Mouse (Mus musculus) limb, embryonic 15.5 days (tissue): ENCODE data around the gene Ildr1. TPM values are rescaled to one million over a fixed set of nuclear protein-coding genes. Genes with fewer than 3 reads are reported as not detected.
A peak's percentile ranks its signal among the peaks of the same experiment; 100 is the strongest.

Source experiments
- ATAC-seq: fragments of 200-750 bp; cut with Nextera tagmentation; 2 replicates; pipeline ENCODE4 v1.8.0; 2017; ENCODE audit warnings: low read depth, moderate TSS enrichment; ENCODE audit not compliant: insufficient number of reproducible peaks, low FRiP score, low TSS enrichment
- H3K27ac ChIP-seq: fragments of 300-500 bp; sonication (generic); 2 replicates; pipeline ENCODE4 v1.5.1; 2015; ENCODE audit warnings: moderate library complexity, mild to moderate bottlenecking, inconsistent platforms
- H3K27me3 ChIP-seq: fragments of 300-500 bp; sonication (generic); 2 replicates; pipeline ENCODE4 v1.6.1; 2015; ENCODE audit warnings: inconsistent platforms
- H3K36me3 ChIP-seq: fragments of 300-500 bp; sonication (generic); 2 replicates; pipeline ENCODE4 v1.6.1; 2015; ENCODE audit warnings: inconsistent platforms
- H3K4me1 ChIP-seq: fragments of 300-500 bp; sonication (generic); 2 replicates; pipeline ENCODE4 v1.6.1; 2015; ENCODE audit warnings: inconsistent platforms
- H3K4me2 ChIP-seq: fragments of 300-500 bp; sonication (generic); 2 replicates; pipeline ENCODE4 v1.6.1; 2015; ENCODE audit warnings: mild to moderate bottlenecking, inconsistent platforms
- H3K4me3 ChIP-seq: fragments of 300-500 bp; sonication (generic); 2 replicates; pipeline ENCODE4 v1.5.1; 2015; ENCODE audit warnings: mild to moderate bottlenecking, inconsistent platforms
- H3K9ac ChIP-seq: fragments of 300-500 bp; sonication (generic); 2 replicates; pipeline ENCODE4 v1.6.1; 2015; ENCODE audit warnings: inconsistent platforms
- H3K9me3 ChIP-seq: fragments of 300-500 bp; sonication (generic); 2 replicates; pipeline ENCODE4 v1.6.1; 2016; ENCODE audit warnings: inconsistent platforms
- WGBS: fragments of 180-500 bp; shearing (Covaris S2); methylation state at CpG from one replicate; pipeline ENCODE4 v1.1.7; 2015; 5-methylcytosine and 5-hydroxymethylcytosine counted together
- polyA plus RNA-seq: library from polyadenylated mRNA; unstranded; fragments of >200 nt; fragmentation: Nextera tagmentation; extraction: Ambion mirVana; gene quantifications from 2 replicates; pipeline ENCODE4 v1.2.1, GENCODE M21; 2015

The Ildr1 gene
- 1.8 and 2.1 TPM in 2 replicates for polyA plus RNA-seq

- peaks cover 15% of the 10 kb centered on the region for H3K4me1 ChIP-seq
- ATAC-seq = no peak
- H3K4me3 ChIP-seq = peak within 1 kb of the TSS; percentile 42
- H3K27ac ChIP-seq = no peak within 1 kb of the TSS
- 2% methylated on average over 40 of the region's 40 CpGs for WGBS
- H3K27me3 ChIP-seq = peaks cover 16% of the 10 kb centered on the region
- H3K4me2 ChIP-seq = peak within 1 kb of the TSS; percentile 75
- no peaks in the 10 kb centered on the region for H3K36me3 ChIP-seq
- H3K9ac ChIP-seq = no peak within 1 kb of the TSS
- no peaks in the 10 kb centered on the region for H3K9me3 ChIP-seq
Measured at GRCm38 (mm10) chr16:36693818-36694413, at the start of gene Ildr1. Gene Ildr1 (plus strand): TSS chr16:36693978.

DNA sequence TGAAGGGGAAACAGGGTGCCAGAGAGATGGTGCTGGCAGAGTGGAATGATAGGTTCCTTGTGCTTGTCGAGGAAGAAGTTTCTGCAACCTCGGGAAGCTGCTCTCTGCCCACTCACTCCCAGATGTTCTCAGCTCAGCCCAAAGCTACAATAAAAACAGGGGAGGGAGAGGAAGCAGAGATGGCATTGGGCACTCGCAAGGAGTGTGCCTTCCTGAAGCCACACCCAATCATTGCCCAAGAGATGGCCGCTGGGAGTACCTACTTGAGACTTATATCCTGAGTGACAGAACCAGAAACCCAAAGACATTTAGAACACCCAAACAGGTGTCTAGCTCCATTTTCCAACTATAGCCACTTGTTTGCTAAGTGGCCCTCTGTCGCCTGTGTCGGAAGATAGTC lies 48.7 kb upstream of the Ildr1 start:
- WGBS = 77% methylated on average over 6 of the region's 6 CpGs
- H3K27ac ChIP-seq = no peak overlapping the region
- no peaks in the 10 kb centered on the region for H3K4me1 ChIP-seq
- H3K27me3 ChIP-seq = no peaks in the 10 kb centered on the region
- no peak overlapping the region for H3K4me2 ChIP-seq
- H3K36me3 ChIP-seq = no peaks in the 10 kb centered on the region
- H3K4me3 ChIP-seq = no peak overlapping the region
- H3K9me3 ChIP-seq = no peaks in the 10 kb centered on the region
- no peak for ATAC-seq
- no peak overlapping the region for H3K9ac ChIP-seq

DNA sequence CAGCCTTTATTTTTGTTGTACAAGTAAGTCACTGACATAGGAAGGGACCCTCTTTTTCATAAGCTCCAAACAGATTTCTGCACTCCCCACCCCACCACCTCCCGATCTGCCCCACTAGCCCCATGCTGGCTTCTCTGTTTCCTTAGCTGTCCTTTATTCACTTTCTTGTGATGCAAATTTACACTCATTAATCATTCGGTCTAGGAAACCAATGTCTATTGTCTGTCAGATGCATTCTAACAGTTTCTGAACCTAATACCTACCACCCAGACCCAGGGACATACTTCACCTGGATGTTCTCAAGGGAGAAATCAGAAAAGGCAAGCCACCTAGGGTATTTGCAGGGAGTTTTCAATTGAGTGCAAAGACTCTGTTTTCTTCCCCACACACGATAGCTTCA lies 44.5 kb upstream of the Ildr1 start:
- no peaks in the 10 kb centered on the region for H3K9me3 ChIP-seq
- 41% methylated on average over 3 of the region's 3 CpGs for WGBS
- no peaks in the 10 kb centered on the region for H3K27me3 ChIP-seq
- no peak overlapping the region for H3K27ac ChIP-seq
- no peaks in the 10 kb centered on the region for H3K36me3 ChIP-seq
- no peak overlapping the region for H3K4me2 ChIP-seq
- H3K4me1 ChIP-seq = no peaks in the 10 kb centered on the region
- no peak overlapping the region for H3K4me3 ChIP-seq
- H3K9ac ChIP-seq = no peak overlapping the region
- no peak for ATAC-seq

DNA sequence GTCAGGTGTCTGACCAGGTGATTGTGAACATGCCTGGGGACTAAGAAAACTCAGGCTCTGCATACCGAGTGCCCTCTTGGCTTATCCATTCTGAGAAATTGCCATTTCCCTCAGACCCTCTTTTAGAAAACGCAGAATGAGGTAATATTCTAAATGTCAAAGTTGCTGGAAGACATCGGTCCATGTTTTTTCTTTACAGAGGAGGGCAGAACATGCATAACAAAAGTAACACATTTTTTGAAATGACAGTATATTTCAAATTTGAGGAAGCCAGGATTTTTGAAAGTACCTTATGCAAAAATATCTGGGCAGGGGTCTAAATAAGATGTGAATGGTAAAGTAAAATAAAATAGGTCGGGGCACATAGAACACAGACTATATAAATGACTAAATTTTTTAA lies 43.3 kb upstream of the Ildr1 start:
- Histone ChIP-seq H3K27me3 (no peaks in the 10 kb centered on the region), H3K4me3 (no peak overlapping the region), H3K4me1 (no peaks in the 10 kb centered on the region), H3K9me3 (no peaks in the 10 kb centered on the region), H3K4me2 (no peak overlapping the region), H3K27ac (no peak overlapping the region), H3K36me3 (no peaks in the 10 kb centered on the region), H3K9ac (no peak overlapping the region)
- ATAC-seq = no peak
- 83% methylated on average over 4 of the region's 4 CpGs for WGBS

- no peaks in the 10 kb centered on the region for H3K4me1 ChIP-seq
- H3K36me3 ChIP-seq = no peaks in the 10 kb centered on the region
- WGBS = 69% methylated on average over 6 of the region's 6 CpGs
- H3K9ac ChIP-seq = no peak overlapping the region
- H3K27ac ChIP-seq = no peak overlapping the region
- H3K4me3 ChIP-seq = no peak overlapping the region
- no peaks in the 10 kb centered on the region for H3K9me3 ChIP-seq
- H3K27me3 ChIP-seq = no peaks in the 10 kb centered on the region
- H3K4me2 ChIP-seq = no peak overlapping the region
- ATAC-seq = no peak
Measured at GRCm38 (mm10) chr16:36651174-36651766, 42.5 kb upstream of the Ildr1 start.

GRCm38 (mm10) chr16:36655199-36655598 lies 38.6 kb upstream of the Ildr1 start:
- no peak for ATAC-seq
- no peak overlapping the region for H3K4me2 ChIP-seq
- H3K9me3 ChIP-seq = no peaks in the 10 kb centered on the region
- H3K27ac ChIP-seq = no peak overlapping the region
- no peaks in the 10 kb centered on the region for H3K4me1 ChIP-seq
- no peaks in the 10 kb centered on the region for H3K27me3 ChIP-seq
- WGBS = 95% methylated on average over 1 of the region's 1 CpGs
- no peak overlapping the region for H3K4me3 ChIP-seq
- no peaks in the 10 kb centered on the region for H3K36me3 ChIP-seq
- no peak overlapping the region for H3K9ac ChIP-seq

DNA sequence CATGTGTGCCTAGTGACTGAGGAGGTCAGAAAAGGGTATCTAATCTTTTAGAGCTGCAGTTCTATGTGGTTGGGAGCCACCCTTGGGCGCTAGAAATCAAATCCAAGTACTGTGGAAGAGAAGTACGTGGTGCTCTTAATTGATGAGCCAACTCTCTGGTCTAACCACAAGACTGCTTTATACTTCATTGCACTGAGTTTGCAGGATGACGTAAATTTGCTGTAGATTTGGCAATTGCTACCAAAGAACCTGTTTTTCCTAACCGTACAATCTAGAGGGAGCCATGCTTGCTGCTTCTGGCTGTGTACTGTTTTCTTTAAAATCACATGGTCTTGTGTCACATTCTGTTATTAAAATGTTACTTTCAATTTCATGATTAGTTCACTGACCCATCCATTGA lies 37.9 kb upstream of the Ildr1 start:
- ATAC-seq = no peak
- Histone ChIP-seq H3K4me3 (no peak overlapping the region), H3K36me3 (no peaks in the 10 kb centered on the region), H3K9me3 (no peaks in the 10 kb centered on the region), H3K27ac (no peak overlapping the region), H3K4me1 (no peaks in the 10 kb centered on the region), H3K27me3 (no peaks in the 10 kb centered on the region), H3K4me2 (no peak overlapping the region), H3K9ac (no peak overlapping the region)
- 65% methylated on average over 4 of the region's 4 CpGs for WGBS

GRCm38 (mm10) chr16:36661330-36661729 lies 32.4 kb upstream of the Ildr1 start:
- Histone ChIP-seq H3K4me2 (no peak overlapping the region), H3K4me1 (no peaks in the 10 kb centered on the region), H3K4me3 (no peak overlapping the region), H3K27ac (no peak overlapping the region), H3K9me3 (no peaks in the 10 kb centered on the region), H3K36me3 (no peaks in the 10 kb centered on the region), H3K27me3 (no peaks in the 10 kb centered on the region), H3K9ac (no peak overlapping the region)
- WGBS = 81% methylated on average over 10 of the region's 10 CpGs
- ATAC-seq = no peak

DNA sequence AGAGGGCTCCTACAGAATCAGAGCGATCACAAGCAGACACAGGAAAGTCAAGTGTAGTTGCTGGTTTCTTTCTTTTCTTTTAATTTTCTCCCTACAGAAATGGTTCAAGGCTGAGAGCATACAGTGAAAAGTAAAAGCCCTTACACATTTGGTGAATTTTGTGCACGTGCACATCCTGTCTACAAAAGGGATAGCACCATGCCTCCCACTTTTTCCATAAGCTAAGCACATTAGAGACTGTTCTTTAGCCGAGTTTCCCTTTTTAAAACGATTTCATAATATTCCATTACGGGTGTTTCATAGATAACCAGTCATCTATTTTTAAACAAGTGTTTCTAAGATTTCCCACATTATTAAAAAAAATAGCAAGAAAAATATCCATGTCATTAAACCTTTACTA lies 30.3 kb upstream of the Ildr1 start:
- no peak overlapping the region for H3K4me2 ChIP-seq
- no peak overlapping the region for H3K4me3 ChIP-seq
- H3K36me3 ChIP-seq = no peaks in the 10 kb centered on the region
- no peak for ATAC-seq
- no peaks in the 10 kb centered on the region for H3K9me3 ChIP-seq
- no peak overlapping the region for H3K9ac ChIP-seq
- no peaks in the 10 kb centered on the region for H3K27me3 ChIP-seq
- no peak overlapping the region for H3K27ac ChIP-seq
- no peaks in the 10 kb centered on the region for H3K4me1 ChIP-seq
- 80% methylated on average over 5 of the region's 5 CpGs for WGBS

- ATAC-seq = no peak
- WGBS = 71% methylated on average over 13 of the region's 13 CpGs
- no peak within 1 kb of the TSS for H3K4me2 ChIP-seq
Measured at GRCm38 (mm10) chr16:36665782-36666181, 28.0 kb upstream of the Ildr1 start, which contains the start of gene Cd86. Gene Cd86 (minus strand): TSS chr16:36666081.

GRCm38 (mm10) chr16:36666448-36667017 lies 27.2 kb upstream of the Ildr1 start:
- Histone ChIP-seq H3K9me3 (no peaks in the 10 kb centered on the region), H3K4me3 (no peak overlapping the region), H3K4me1 (no peaks in the 10 kb centered on the region), H3K9ac (no peak overlapping the region), H3K27me3 (no peaks in the 10 kb centered on the region), H3K4me2 (no peak overlapping the region), H3K27ac (no peak overlapping the region), H3K36me3 (no peaks in the 10 kb centered on the region)
- 90% methylated on average over 10 of the region's 10 CpGs for WGBS
- no peak for ATAC-seq

More at GRCm38 (mm10) chr16:36665782-36666181, 28.0 kb upstream of the Ildr1 start, which contains the start of gene Cd86:
- Histone ChIP-seq H3K36me3 (no peaks in the 10 kb centered on the region), H3K9ac (no peak within 1 kb of the TSS), H3K4me1 (no peaks in the 10 kb centered on the region), H3K27ac (no peak within 1 kb of the TSS), H3K27me3 (no peaks in the 10 kb centered on the region), H3K9me3 (no peaks in the 10 kb centered on the region), H3K4me3 (no peak within 1 kb of the TSS)

DNA sequence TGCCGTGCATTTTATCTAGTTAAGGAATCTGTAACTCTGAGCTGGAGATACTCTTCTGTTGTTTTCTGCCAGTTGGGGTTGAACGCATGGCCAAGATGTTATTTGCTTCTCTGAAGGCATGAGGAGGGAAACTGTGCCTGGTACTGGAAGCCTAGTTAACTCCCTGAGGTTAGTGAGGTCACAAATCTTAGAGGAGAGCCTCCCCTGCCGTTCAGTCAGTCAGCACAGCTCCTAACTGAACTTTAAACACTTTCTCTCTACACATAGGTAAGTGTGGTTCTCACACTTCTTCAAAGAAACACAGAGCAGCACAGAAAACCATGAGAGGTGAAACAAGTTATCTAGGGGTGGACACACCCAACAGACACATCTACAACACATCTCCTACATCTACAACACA lies 23.2 kb upstream of the Ildr1 start:
- H3K27me3 ChIP-seq = no peaks in the 10 kb centered on the region
- no peak overlapping the region for H3K4me3 ChIP-seq
- H3K9me3 ChIP-seq = no peaks in the 10 kb centered on the region
- H3K4me1 ChIP-seq = no peaks in the 10 kb centered on the region
- no peak overlapping the region for H3K9ac ChIP-seq
- no peak for ATAC-seq
- no peaks in the 10 kb centered on the region for H3K36me3 ChIP-seq
- 75% methylated on average over 3 of the region's 3 CpGs for WGBS
- no peak overlapping the region for H3K4me2 ChIP-seq
- H3K27ac ChIP-seq = no peak overlapping the region
